Mouse (Mus musculus): ENCODE results near the gene Nmt1. TPM values are rescaled to one million over a fixed set of nuclear protein-coding genes. Genes with fewer than 3 reads are reported as not detected.
A peak's percentile ranks its signal among the peaks of the same experiment; 100 is the strongest.

The Nmt1 gene
- total and polyA plus RNA-seq, 3 experiments, result 29.8 to 147 (median 70.5) TPM

DNA sequence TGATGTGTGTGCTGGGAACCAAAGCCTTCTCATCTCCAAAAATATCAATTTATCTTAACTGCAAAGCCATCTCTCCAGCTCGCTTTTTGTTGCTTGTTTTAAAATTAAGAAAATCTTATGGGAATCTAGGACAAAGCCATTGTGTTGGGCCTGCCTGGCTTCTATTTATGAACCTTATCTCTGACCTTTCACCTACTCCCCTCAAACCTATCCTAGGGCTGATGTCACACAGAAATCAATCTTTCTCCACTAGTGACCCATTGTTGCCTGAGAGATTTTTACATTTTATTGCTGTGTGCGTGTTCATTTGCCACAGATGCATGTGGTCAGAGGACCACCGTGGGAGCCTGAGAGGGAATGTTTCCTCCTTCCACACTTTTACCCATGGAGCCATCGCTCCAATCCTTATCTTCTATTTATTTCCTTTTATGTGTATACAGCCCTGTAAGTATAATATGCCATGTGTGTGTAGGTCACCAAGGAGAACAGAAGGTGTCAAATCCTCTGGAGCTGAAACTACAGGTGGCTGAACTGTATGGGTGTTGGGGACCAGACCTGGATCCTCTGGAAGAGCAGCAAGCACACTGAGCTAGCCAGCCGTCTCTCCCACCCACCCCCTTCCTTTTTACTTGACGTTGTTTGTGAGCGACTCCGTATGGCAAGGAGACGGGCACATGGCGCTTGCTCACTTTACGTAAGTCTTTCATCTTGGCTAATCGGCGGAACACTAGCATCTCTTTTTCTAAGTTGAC, 17.4 kb upstream of the Nmt1 start:
- no peak for DNase-seq (ENCODE audit: low read depth, low spot score)
- peaks cover 3% of the 10 kb centered on the region for H3K79me2 ChIP-seq (ENCODE audit: control insufficient read depth, insufficient read depth, low read length, poor library complexity)
- H3K9ac ChIP-seq (ENCODE audit: control insufficient read depth, low read depth, low read length, poor library complexity, severe bottlenecking), result no peak overlapping the region
- peaks cover 0 to 3% of the 10 kb centered on the region in 2 experiments; a peak in 1 of 4 replicates for H3K36me3 ChIP-seq (ENCODE audit: control insufficient read depth in 1 of 2, insufficient read depth in 2 of 2, low read length in 2 of 2)
- TF ChIP-seq EP300 (IDR thresholded peaks at IDR 0.05; ENCODE audit: low read depth in 1 of 2, low read length in 2 of 2), result no peak
- no peaks in the 10 kb centered on the region for H3K27me3 ChIP-seq (ENCODE audit: control insufficient read depth in 1 of 2, insufficient read depth in 2 of 2, low read length in 2 of 2)
- H3K27ac ChIP-seq (ENCODE audit: control insufficient read depth, low read depth, low read length), result no peak overlapping the region
- H3K4me1 ChIP-seq (ENCODE audit: control insufficient read depth in 1 of 2, insufficient read depth in 2 of 2, low read length in 2 of 2), result no peaks in the 10 kb centered on the region; a peak in 1 of 4 replicates
- H3K4me3 ChIP-seq (ENCODE audit: control insufficient read depth in 1 of 2, insufficient read depth in 1 of 2, low read depth in 2 of 2, low read length in 2 of 2), result no peak overlapping the region
- H3K9me3 ChIP-seq (replicated peaks; ENCODE audit: insufficient read depth, low read length), result no peaks in the 10 kb centered on the region

DNA sequence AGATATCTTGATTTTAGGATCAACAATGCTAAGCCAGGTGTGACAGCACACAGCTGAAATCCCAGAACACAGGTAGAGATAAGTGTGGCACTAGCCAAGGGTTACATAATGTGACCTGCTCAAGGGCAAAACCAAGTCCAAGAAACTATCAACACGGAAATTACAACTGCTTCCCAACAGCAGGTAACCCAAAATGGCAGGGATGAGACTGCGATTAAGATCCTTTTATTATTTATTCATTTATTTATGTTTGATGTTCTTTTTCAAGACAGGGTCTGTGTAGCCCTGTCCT, 16.8 kb upstream of the Nmt1 start:
- H3K4me1 ChIP-seq (ENCODE audit: control insufficient read depth in 1 of 2, insufficient read depth in 2 of 2, low read length in 2 of 2), result peaks cover 3 to 5% of the 10 kb centered on the region in 2 experiments
- no peaks in the 10 kb centered on the region for H3K9me3 ChIP-seq (replicated peaks; ENCODE audit: insufficient read depth, low read length)
- no peak overlapping the region for H3K27ac ChIP-seq (ENCODE audit: control insufficient read depth, low read depth, low read length)
- peaks cover 0 to 8% of the 10 kb centered on the region in 2 experiments; a peak in 2 of 4 replicates for H3K36me3 ChIP-seq (ENCODE audit: control insufficient read depth in 1 of 2, insufficient read depth in 2 of 2, low read length in 2 of 2)
- no peak for DNase-seq (ENCODE audit: low read depth, low spot score)
- no peak overlapping the region for H3K4me3 ChIP-seq (ENCODE audit: control insufficient read depth in 1 of 2, insufficient read depth in 1 of 2, low read depth in 2 of 2, low read length in 2 of 2)
- peaks cover 5% of the 10 kb centered on the region for H3K79me2 ChIP-seq (ENCODE audit: control insufficient read depth, insufficient read depth, low read length, poor library complexity)
- H3K9ac ChIP-seq (ENCODE audit: control insufficient read depth, low read depth, low read length, poor library complexity, severe bottlenecking), result no peak overlapping the region
- TF ChIP-seq CHD2 (IDR thresholded peaks at IDR 0.05; ENCODE audit: low read length), result no peak
- no peak for TF ChIP-seq GATA1 (IDR thresholded peaks at IDR 0.05; ENCODE audit: low read depth, low read length)
- no peak for TF ChIP-seq MAZ (IDR thresholded peaks at IDR 0.05; ENCODE audit: low read depth, low read length)
- TF ChIP-seq ETS1 (IDR thresholded peaks at IDR 0.05; ENCODE audit: low read depth, low read length), result no peak
- TF ChIP-seq UBTF (IDR thresholded peaks at IDR 0.05; ENCODE audit: borderline replicate concordance, insufficient read depth, low read depth, low read length), result no peak
- no peak for TF ChIP-seq RAD21 (IDR thresholded peaks at IDR 0.05; ENCODE audit: low read depth, low read length)
- TF ChIP-seq TAL1 (IDR thresholded peaks at IDR 0.05; ENCODE audit: low read length), result no peak
- TF ChIP-seq BHLHE40 (IDR thresholded peaks at IDR 0.05; ENCODE audit: borderline replicate concordance, low read depth, low read length), result no peak
- TF ChIP-seq MYB (IDR thresholded peaks at IDR 0.05; ENCODE audit: low read depth, low read length), result no peak
- no peak for TF ChIP-seq E2F4 (IDR thresholded peaks at IDR 0.05; ENCODE audit: borderline replicate concordance, low read depth, low read length)
- H3K27me3 ChIP-seq (ENCODE audit: control insufficient read depth in 1 of 2, insufficient read depth in 2 of 2, low read length in 2 of 2), result no peaks in the 10 kb centered on the region

DNA sequence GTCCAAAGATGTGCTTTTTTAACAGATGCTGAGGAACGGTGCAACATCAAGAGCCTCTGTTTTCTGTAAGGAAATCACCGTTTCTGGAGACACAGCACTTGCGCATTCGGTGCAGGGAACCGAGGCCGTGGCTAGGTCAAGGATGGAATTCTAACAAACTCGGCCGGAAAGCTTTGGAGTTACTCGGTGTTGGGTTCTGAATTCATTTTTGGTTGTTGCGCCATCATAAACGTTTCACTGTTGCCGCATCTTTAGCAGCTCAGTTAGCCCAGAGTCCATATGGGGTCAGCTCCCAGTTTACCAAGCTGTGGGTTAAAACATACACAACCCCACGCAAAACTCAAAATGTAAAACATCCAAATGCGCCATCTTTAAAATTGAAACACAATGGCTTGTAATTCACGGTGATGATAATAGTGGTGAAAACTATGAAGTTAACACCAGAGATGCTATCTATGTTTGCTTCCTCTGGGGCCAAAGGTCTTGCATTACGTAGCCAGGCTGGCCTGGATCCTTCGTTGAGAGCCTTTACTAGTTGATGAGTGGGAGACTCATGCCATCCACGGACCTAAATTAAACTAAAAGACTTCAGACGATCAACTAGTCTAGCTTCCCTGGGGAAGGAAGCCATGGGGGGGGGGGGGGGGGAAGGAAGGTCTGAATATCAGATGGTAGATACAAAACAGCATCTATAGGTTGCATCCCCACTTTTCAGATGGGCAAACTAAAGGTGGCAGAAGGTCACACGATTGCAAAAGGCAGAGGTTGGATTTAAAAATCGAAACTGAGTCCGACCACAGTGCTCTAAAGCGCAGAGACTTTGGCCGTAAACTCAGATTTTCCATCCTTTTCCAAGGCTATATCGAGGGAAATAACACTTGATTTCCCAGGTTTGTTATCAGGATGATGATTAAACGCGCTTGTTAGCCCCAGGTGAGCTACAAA, 11.8 kb upstream of the Nmt1 start:
- no peaks in the 10 kb centered on the region for H3K27me3 ChIP-seq (ENCODE audit: control insufficient read depth in 1 of 2, insufficient read depth in 2 of 2, low read length in 2 of 2)
- peak; percentile 45 for DNase-seq (ENCODE audit: low read depth, low spot score)
- peaks cover 11% of the 10 kb centered on the region for H3K79me2 ChIP-seq (ENCODE audit: control insufficient read depth, insufficient read depth, low read length, poor library complexity)
- no peaks in the 10 kb centered on the region for H3K9me3 ChIP-seq (replicated peaks; ENCODE audit: insufficient read depth, low read length)
- H3K4me3 ChIP-seq (ENCODE audit: control insufficient read depth in 1 of 2, insufficient read depth in 1 of 2, low read depth in 2 of 2, low read length in 2 of 2), result peak overlapping the region; percentile 77 to 83
- peaks cover 0 to 7% of the 10 kb centered on the region in 2 experiments; a peak in 2 of 4 replicates for H3K36me3 ChIP-seq (ENCODE audit: control insufficient read depth in 1 of 2, insufficient read depth in 2 of 2, low read length in 2 of 2)
- H3K27ac ChIP-seq (ENCODE audit: control insufficient read depth, low read depth, low read length), result peak overlapping the region; percentile 68
- H3K4me1 ChIP-seq (ENCODE audit: control insufficient read depth in 1 of 2, insufficient read depth in 2 of 2, low read length in 2 of 2), result peaks cover 4 to 7% of the 10 kb centered on the region in 2 experiments
- H3K9ac ChIP-seq (ENCODE audit: control insufficient read depth, low read depth, low read length, poor library complexity, severe bottlenecking), result peak overlapping the region; percentile 87
- no peak for TF ChIP-seq MAFK (IDR thresholded peaks at IDR 0.05; ENCODE audit: borderline replicate concordance, low read depth, low read length)
- TF ChIP-seq EP300 (IDR thresholded peaks at IDR 0.05; ENCODE audit: low read depth in 1 of 2, low read length in 2 of 2), result no peak
- no peak for TF ChIP-seq POLR2AphosphoS5 (IDR thresholded peaks at IDR 0.05; ENCODE audit: borderline replicate concordance, low read depth, low read length)
- TF ChIP-seq NELFE (IDR thresholded peaks at IDR 0.05; ENCODE audit: low read depth, low read length), result no peak
- no peak for TF ChIP-seq TCF12 (IDR thresholded peaks at IDR 0.05; ENCODE audit: low read depth, low read length)
- TF ChIP-seq MAX (IDR thresholded peaks at IDR 0.05; ENCODE audit: low read length), result no peak
- TF ChIP-seq SMC3 (IDR thresholded peaks at IDR 0.05; ENCODE audit: low read depth, low read length), result no peak
- TF ChIP-seq E2F4 (IDR thresholded peaks at IDR 0.05; ENCODE audit: borderline replicate concordance, low read depth, low read length), result no peak
- TF ChIP-seq RCOR1 (IDR thresholded peaks at IDR 0.05; ENCODE audit: low read depth, low read length), result no peak
- TF ChIP-seq SIN3A (IDR thresholded peaks at IDR 0.05; ENCODE audit: low read length), result no peak
- no peak for TF ChIP-seq TBP (IDR thresholded peaks at IDR 0.05; ENCODE audit: low read depth, low read length)
- TF ChIP-seq POLR2A (IDR thresholded peaks at IDR 0.05; ENCODE audit: control insufficient read depth in 1 of 2, insufficient read depth in 1 of 2, low read depth in 1 of 2, low read length in 2 of 2, poor library complexity in 1 of 2), result no peak
- TF ChIP-seq ZKSCAN1 (IDR thresholded peaks at IDR 0.05; ENCODE audit: low read depth, low read length), result no peak
- TF ChIP-seq HCFC1 (IDR thresholded peaks at IDR 0.05; ENCODE audit: low read depth, low read length), result no peak
- TF ChIP-seq ZNF384 (IDR thresholded peaks at IDR 0.05; ENCODE audit: low read depth, low read length), result no peak

Measured in MEL (cell line).